Mouse (Mus musculus) testis, adult 2 months (tissue): ENCODE measurements around the gene Kif22. TPM values are rescaled to one million over a fixed set of nuclear protein-coding genes. Genes with fewer than 3 reads are reported as not detected.
A peak's percentile ranks its signal among the peaks of the same experiment; 100 is the strongest.

Experiments
- H3K27ac ChIP-seq: fragments of 200-500 bp; 2 replicates; pipeline ENCODE4 v1.5.1; 2012; ENCODE audit warnings: low read depth, low read length; ENCODE audit not compliant: control insufficient read depth, insufficient read depth
- H3K27me3 ChIP-seq: fragments of 200-500 bp; 2 replicates; pipeline ENCODE4 v1.6.1; 2012; ENCODE audit warnings: mild to moderate bottlenecking, low read length, moderate library complexity; ENCODE audit not compliant: control insufficient read depth, insufficient read depth
- H3K36me3 ChIP-seq: fragments of 200-500 bp; 2 replicates; pipeline ENCODE4 v1.6.1; 2012; ENCODE audit warnings: mild to moderate bottlenecking, low read length; ENCODE audit not compliant: control insufficient read depth, insufficient read depth
- H3K4me1 ChIP-seq: fragments of 200-500 bp; 2 replicates; pipeline ENCODE4 v1.6.1; 2012; ENCODE audit warnings: low read length; ENCODE audit not compliant: control insufficient read depth, insufficient read depth
- H3K4me3 ChIP-seq: fragments of 200-500 bp; 2 replicates; pipeline ENCODE4 v1.5.1; 2012; ENCODE audit warnings: low read depth, mild to moderate bottlenecking, low read length, moderate library complexity, mixed read lengths; ENCODE audit not compliant: control insufficient read depth
- CTCF ChIP-seq: fragments of 200-500 bp; IDR thresholded peaks from 2 replicates; pipeline ENCODE4 v1.5.1; 2012; ENCODE audit warnings: low read depth, mild to moderate bottlenecking, inconsistent platforms, low read length, moderate library complexity; ENCODE audit not compliant: control insufficient read depth, insufficient read depth, insufficient replicate concordance
- POLR2A ChIP-seq: fragments of 200-500 bp; IDR thresholded peaks from 2 replicates; pipeline ENCODE4 v1.6.1; 2012; ENCODE audit warnings: low read depth, mild to moderate bottlenecking, inconsistent platforms, low read length, moderate library complexity; ENCODE audit not compliant: control insufficient read depth
- polyA plus RNA-seq: library from polyadenylated mRNA; depleted of rRNA; stranded (reverse); fragments of >200 nt; gene quantifications from 2 replicates; pipeline ENCODE4 v1.2.3, GENCODE M21; 2012

Kif22 gene
- polyA plus RNA-seq, 1 experiment, result 10.2 TPM

- H3K27me3 ChIP-seq, result no peaks in the 10 kb centered on the region
- no peak overlapping the region for H3K4me3 ChIP-seq
- peaks cover 25% of the 10 kb centered on the region for H3K4me1 ChIP-seq
- H3K36me3 ChIP-seq, result 0 out of 2 replicates have a peak, but pooled peaks cover 1% of the 10 kb centered on the region
- TF ChIP-seq CTCF (no peak), POLR2A (no peak)
- no peak overlapping the region for H3K27ac ChIP-seq
Measured at GRCm38 (mm10) chr7:127018416-127019305, 23.6 kb downstream of the Kif22 start.

GRCm38 (mm10) chr7:127017950-127018345 lies 24.3 kb downstream of the Kif22 start:
- Histone ChIP-seq H3K27me3 (no peaks in the 10 kb centered on the region), H3K4me1 (peaks cover 25% of the 10 kb centered on the region), H3K27ac (no peak overlapping the region), H3K36me3 (0 out of 2 replicates have a peak, but pooled peaks cover 1% of the 10 kb centered on the region), H3K4me3 (no peak overlapping the region)
- TF ChIP-seq POLR2A (no peak), CTCF (no peak)

- H3K27me3 ChIP-seq, result no peaks in the 10 kb centered on the region
- peaks cover 22% of the 10 kb centered on the region for H3K4me1 ChIP-seq
- peak within 1 kb of the TSS; percentile 83 for H3K27ac ChIP-seq
- H3K4me3 ChIP-seq, result peak within 1 kb of the TSS; percentile 87
- TF ChIP-seq CTCF (peak; percentile 68), POLR2A (peak; percentile 83)
- 0 out of 2 replicates have a peak, but pooled peaks cover 1% of the 10 kb centered on the region for H3K36me3 ChIP-seq
Measured at GRCm38 (mm10) chr7:127016971-127017949, 25.0 kb downstream of the Kif22 start, which contains the start of gene Pagr1a. Pagr1a (minus strand) TSS chr7:127017352.

- Histone ChIP-seq H3K4me3 (peak overlapping the region; percentile 87), H3K27me3 (no peaks in the 10 kb centered on the region), H3K36me3 (0 out of 2 replicates have a peak, but pooled peaks cover 1% of the 10 kb centered on the region), H3K27ac (peak overlapping the region; percentile 83), H3K4me1 (peaks cover 21% of the 10 kb centered on the region)
- TF ChIP-seq CTCF, result no peak
Measured at GRCm38 (mm10) chr7:127016486-127016938, 25.8 kb downstream of the Kif22 start.

- 0 out of 2 replicates have a peak, but pooled peaks cover 1% of the 10 kb centered on the region for H3K36me3 ChIP-seq
- TF ChIP-seq CTCF (no peak), POLR2A (no peak)
- peaks cover 20% of the 10 kb centered on the region for H3K4me1 ChIP-seq
- peak within 1 kb of the TSS; percentile 83 for H3K27ac ChIP-seq
- no peaks in the 10 kb centered on the region for H3K27me3 ChIP-seq
- peak within 1 kb of the TSS; percentile 87 for H3K4me3 ChIP-seq
Measured at GRCm38 (mm10) chr7:127016481-127016485, 26.0 kb downstream of the Kif22 start, which contains the start of gene Pagr1b. Pagr1b (minus strand) TSS chr7:127016484.

GRCm38 (mm10) chr7:127016081-127016480 lies 26.2 kb downstream of the Kif22 start:
- Histone ChIP-seq H3K27ac (peak overlapping the region; percentile 83), H3K4me1 (peaks cover 19% of the 10 kb centered on the region), H3K36me3 (0 out of 2 replicates have a peak, but pooled peaks cover 1% of the 10 kb centered on the region), H3K27me3 (no peaks in the 10 kb centered on the region), H3K4me3 (peak overlapping the region; percentile 87)
- no peak for TF ChIP-seq POLR2A
- TF ChIP-seq CTCF, result no peak

GRCm38 (mm10) chr7:127014993-127015392 lies 27.3 kb downstream of the Kif22 start:
- no peaks in the 10 kb centered on the region for H3K27me3 ChIP-seq
- H3K36me3 ChIP-seq, result 0 out of 2 replicates have a peak, but pooled peaks cover 1% of the 10 kb centered on the region
- no peak overlapping the region for H3K27ac ChIP-seq
- no peak overlapping the region for H3K4me3 ChIP-seq
- TF ChIP-seq CTCF (no peak), POLR2A (no peak)
- peaks cover 10% of the 10 kb centered on the region for H3K4me1 ChIP-seq
